Mouse (Mus musculus) forebrain, embryonic 16.5 days (tissue): Measurements from ENCODE around the gene Tmem88b. TPM values are rescaled to one million over a fixed set of nuclear protein-coding genes. Genes with fewer than 3 reads are reported as not detected.
"Not testable (repeated sequence)": the region's sequence is repeated elsewhere in the genome, so short reads cannot be mapped to it uniquely, and the experiment has no call there.

Experiments used
- ATAC-seq: fragments of 200-750 bp; cut with Nextera tagmentation; 2 replicates; pipeline ENCODE4 v1.8.0; 2017; ENCODE audit warnings: mild to moderate bottlenecking, moderate library complexity
- H3K27ac ChIP-seq: fragments of 300-500 bp; sonication (generic); 2 replicates; pipeline ENCODE4 v1.5.1; 2014; ENCODE audit warnings: low read length, control low read depth
- H3K27me3 ChIP-seq: fragments of 300-500 bp; sonication (generic); replicated peaks from 2 replicates; pipeline ENCODE4 v1.6.1; 2014; ENCODE audit warnings: low read length; ENCODE audit not compliant: control insufficient read depth, insufficient read depth
- H3K36me3 ChIP-seq: fragments of 300-500 bp; sonication (generic); 2 replicates; pipeline ENCODE4 v1.6.1; 2014; ENCODE audit not compliant: control insufficient read depth, insufficient read depth
- H3K4me1 ChIP-seq: fragments of 300-500 bp; sonication (generic); replicated peaks from 2 replicates; pipeline ENCODE4 v1.6.1; 2014; ENCODE audit warnings: low read length; ENCODE audit not compliant: control insufficient read depth, insufficient read depth
- H3K4me2 ChIP-seq: fragments of 300-500 bp; sonication (generic); 2 replicates; pipeline ENCODE4 v1.6.1; 2014; ENCODE audit warnings: mild to moderate bottlenecking, low read length, control low read depth
- H3K4me3 ChIP-seq: fragments of 300-500 bp; sonication (generic); replicated peaks from 2 replicates; pipeline ENCODE4 v1.5.1; 2014; ENCODE audit warnings: mild to moderate bottlenecking, low read length, control low read depth
- H3K9ac ChIP-seq: fragments of 300-500 bp; sonication (generic); replicated peaks from 2 replicates; pipeline ENCODE4 v1.6.1; 2014; ENCODE audit warnings: low read depth, low read length, control low read depth
- H3K9me3 ChIP-seq: fragments of 300-500 bp; sonication (generic); 2 replicates; pipeline ENCODE4 v1.6.1; 2016; ENCODE audit warnings: low read length; ENCODE audit not compliant: control insufficient read depth
- WGBS: fragments of 180-500 bp; shearing (Covaris S2); extraction: QIAGEN DNeasy Blood & Tissue Kit; methylation state at CpG from one replicate; pipeline ENCODE4 v1.1.7; 2014; 5-methylcytosine and 5-hydroxymethylcytosine counted together
- polyA plus RNA-seq: library from polyadenylated mRNA; unstranded; fragments of >200 nt; fragmentation: Nextera tagmentation; extraction: Ambion mirVana; gene quantifications from 2 replicates; pipeline ENCODE4 v1.2.1, GENCODE M21; 2015

The Tmem88b gene
- polyA plus RNA-seq, 1 experiment from 2014 or later, result 0.47 TPM

DNA sequence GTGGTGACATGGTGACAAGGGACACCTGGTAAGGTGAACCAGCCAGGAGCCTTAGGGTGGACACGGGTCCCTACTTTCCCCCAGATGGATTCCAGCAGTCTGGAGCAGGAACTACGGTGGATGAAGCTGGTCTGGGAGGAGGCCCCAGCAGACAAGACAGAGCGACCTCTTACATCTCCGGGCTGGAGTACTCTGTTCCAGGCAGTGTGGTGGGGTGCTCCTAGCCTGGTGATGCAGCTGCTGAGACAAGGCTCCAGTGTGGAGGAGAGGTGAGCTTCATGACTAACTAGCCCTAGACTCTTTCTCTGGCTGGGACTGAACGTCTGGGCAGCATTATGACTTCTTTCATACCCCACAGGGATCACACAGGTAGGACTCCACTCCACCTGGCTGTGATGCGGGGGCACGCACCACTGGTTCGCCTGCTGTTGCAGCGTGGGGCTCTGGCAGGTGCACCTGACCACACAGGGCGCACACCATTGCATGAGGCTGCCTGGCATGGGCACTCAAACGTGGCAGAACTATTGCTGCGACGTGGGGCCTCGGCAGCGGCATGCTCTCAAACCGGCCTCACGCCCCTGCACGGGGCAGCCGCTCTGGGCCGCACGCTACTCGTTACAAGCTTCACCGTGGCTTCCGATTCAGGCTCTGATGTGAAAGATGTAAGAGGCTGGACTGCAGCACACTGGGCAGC lies 5.7 kb upstream of the Tmem88b start:
- Histone ChIP-seq H3K27ac (no peak overlapping the region), H3K9me3 (no peaks in the 10 kb centered on the region), H3K4me1 (no peaks in the 10 kb centered on the region), H3K4me3 (no peak overlapping the region), H3K36me3 (no peaks in the 10 kb centered on the region), H3K4me2 (no peak overlapping the region), H3K27me3 (0 out of 2 replicates have a peak, but pooled peaks cover 2% of the 10 kb centered on the region), H3K9ac (no peak overlapping the region)
- 77% methylated on average over 24 of the region's 24 CpGs for WGBS
- ATAC-seq, result no peak

DNA sequence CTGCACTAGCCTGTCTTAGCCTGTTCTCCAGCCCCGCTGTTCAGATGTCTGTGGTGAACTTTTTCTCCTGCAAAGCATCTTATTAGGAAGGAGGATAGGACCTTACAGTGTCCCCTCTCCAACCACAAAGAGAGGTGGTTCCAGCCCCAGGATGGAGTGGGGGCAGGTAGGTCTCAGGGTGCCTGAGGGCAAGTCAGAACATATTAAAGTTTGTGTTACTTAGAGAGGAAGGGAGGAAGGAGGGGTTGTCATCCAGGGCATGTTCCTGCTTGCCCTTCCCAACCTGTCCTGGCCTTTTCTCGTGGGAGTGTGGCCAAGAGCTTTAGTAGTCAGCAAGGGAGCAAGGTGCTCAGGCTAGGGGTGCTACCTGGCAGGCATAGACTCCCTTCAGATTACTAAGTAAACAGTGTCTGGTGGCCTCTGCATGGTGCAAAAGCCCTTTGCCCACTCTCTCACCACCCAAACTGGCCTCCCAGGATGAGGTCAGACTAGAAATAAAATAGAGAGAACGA lies 5.0 kb upstream of the Tmem88b start:
- H3K9ac ChIP-seq, result no peak overlapping the region
- no peaks in the 10 kb centered on the region for H3K36me3 ChIP-seq
- H3K27me3 ChIP-seq, result 0 out of 2 replicates have a peak, but pooled peaks cover 2% of the 10 kb centered on the region
- H3K9me3 ChIP-seq, result no peaks in the 10 kb centered on the region
- no peaks in the 10 kb centered on the region for H3K4me1 ChIP-seq
- WGBS, result 61% methylated on average over 3 of the region's 3 CpGs
- no peak overlapping the region for H3K4me2 ChIP-seq
- ATAC-seq, result no peak
- H3K27ac ChIP-seq, result no peak overlapping the region
- H3K4me3 ChIP-seq, result no peak overlapping the region

DNA sequence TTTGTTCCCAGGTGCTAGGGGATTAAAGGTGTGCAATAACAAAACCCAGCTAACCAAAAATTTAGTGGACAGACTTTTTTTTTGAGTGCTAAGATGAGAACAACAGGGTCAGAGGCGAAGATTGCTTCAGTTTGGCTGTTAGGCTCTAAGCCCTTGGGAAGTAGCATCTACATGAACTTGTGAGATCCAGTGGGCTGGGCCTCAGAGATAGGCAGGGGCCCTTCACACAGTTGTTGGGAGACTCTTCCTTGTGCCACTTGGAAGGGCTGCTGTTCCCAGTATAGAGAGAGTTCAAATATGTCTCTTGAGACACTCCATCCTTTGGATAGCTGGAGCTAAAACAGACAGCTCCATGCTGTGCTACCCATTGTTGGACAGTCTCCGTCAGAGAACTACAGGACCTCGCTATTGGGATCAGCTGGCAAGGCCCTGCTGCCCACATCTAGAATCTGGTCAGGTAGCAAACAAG lies 4.4 kb upstream of the Tmem88b start, which contains the start of gene Ankrd65:
Ankrd65 (plus strand) TSS at position 419 of the 469 bp plus-strand sequence.
- H3K4me1 ChIP-seq, result peaks cover 2% of the 10 kb centered on the region; the same call in 1 of the 2 replicates
- H3K36me3 ChIP-seq, result no peaks in the 10 kb centered on the region
- no peak within 1 kb of the TSS for H3K4me3 ChIP-seq
- no peaks in the 10 kb centered on the region for H3K9me3 ChIP-seq
- no peak within 1 kb of the TSS for H3K27ac ChIP-seq
- 76% methylated on average over 3 of the region's 3 CpGs for whole genome bisulfite sequencing
- ATAC-seq, result no peak
- no peak within 1 kb of the TSS for H3K9ac ChIP-seq
- no peak within 1 kb of the TSS for H3K4me2 ChIP-seq
- 0 out of 2 replicates have a peak, but pooled peaks cover 2% of the 10 kb centered on the region for H3K27me3 ChIP-seq

DNA sequence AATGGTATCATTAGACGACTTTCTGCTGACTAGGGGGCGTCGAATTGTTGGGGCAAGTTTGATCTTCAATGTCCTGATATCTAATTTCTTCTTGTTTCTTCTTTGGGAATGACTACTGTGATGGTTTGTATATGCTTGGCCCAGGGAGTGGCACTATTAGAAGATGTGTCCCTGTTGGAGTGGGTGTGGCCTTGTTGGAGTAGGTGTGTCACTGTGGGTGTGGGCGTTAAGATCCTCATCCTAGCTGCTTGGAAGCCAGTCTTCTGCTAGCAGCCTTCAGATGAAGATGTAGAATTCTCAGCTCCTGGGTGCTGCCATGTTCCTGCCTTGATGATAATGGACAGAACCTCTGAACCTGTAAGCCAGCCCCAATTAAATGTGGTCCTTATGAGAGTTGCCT lies 3.2 kb upstream of the Tmem88b start:
- H3K9ac ChIP-seq, H3K27me3 ChIP-seq, H3K4me3 ChIP-seq, H3K27ac ChIP-seq, H3K36me3 ChIP-seq, ATAC-seq, H3K4me2 ChIP-seq, H3K4me1 ChIP-seq, H3K9me3 ChIP-seq: not testable (repeated sequence)
- WGBS, result 80% methylated on average over 4 of the region's 4 CpGs

DNA sequence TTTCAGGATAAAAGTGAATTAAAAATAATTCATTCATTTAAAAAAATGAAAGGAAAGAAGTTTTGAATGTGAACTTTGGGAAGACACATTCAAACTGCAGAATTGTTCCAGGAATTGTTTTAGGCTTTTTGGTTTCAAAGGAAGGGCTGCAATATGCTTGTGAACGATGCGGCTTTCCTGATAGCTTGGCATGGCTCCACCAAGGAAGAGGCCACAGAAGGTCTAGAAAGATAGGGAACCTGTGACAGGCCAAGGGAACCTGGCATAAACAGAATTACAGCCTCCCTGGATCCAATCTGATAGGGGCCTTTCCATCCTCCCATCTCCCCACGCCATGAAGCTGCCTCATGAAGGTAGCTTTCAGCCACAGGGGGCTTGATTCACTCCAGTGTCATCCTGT lies 2.6 kb upstream of the Tmem88b start:
- no peaks in the 10 kb centered on the region for H3K9me3 ChIP-seq
- H3K36me3 ChIP-seq, result no peaks in the 10 kb centered on the region
- H3K27ac ChIP-seq, result no peak overlapping the region
- H3K4me1 ChIP-seq, result peaks cover 13% of the 10 kb centered on the region
- ATAC-seq, result no peak
- no peak overlapping the region for H3K9ac ChIP-seq
- H3K4me2 ChIP-seq, result no peak overlapping the region
- WGBS, result 66% methylated on average over 3 of the region's 3 CpGs
- no peak overlapping the region for H3K4me3 ChIP-seq
- H3K27me3 ChIP-seq, result 0 out of 2 replicates have a peak, but pooled peaks cover 2% of the 10 kb centered on the region

DNA sequence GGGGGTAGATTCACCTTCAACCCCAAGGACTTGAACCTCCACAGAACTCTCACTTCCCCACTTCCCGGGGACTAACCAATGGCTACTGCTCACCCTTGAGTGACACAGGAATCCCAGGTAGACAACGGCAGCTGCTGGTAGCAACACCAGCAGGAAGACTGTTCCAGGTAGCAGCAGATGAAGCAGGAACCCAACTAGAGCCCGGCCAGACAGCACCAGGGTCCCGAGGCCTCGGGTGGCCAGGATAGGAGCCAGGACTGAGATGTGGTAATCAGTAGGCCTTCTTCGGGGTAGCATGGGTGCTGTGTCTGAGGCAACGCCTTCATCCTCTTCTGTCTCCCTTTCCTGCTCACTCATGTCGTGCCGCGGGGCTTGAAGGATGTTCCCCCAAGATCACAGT lies 428 bp downstream of the Tmem88b start:
- no peaks in the 10 kb centered on the region for H3K9me3 ChIP-seq
- H3K36me3 ChIP-seq, result no peaks in the 10 kb centered on the region
- peaks cover 14% of the 10 kb centered on the region for H3K4me1 ChIP-seq
- ATAC-seq, result no peak
- no peak overlapping the region for H3K27ac ChIP-seq
- H3K4me2 ChIP-seq, result no peak overlapping the region
- H3K27me3 ChIP-seq, result 0 out of 2 replicates have a peak, but pooled peaks cover 1% of the 10 kb centered on the region
- no peak overlapping the region for H3K4me3 ChIP-seq
- WGBS, result 83% methylated on average over 10 of the region's 10 CpGs
- no peak overlapping the region for H3K9ac ChIP-seq

DNA sequence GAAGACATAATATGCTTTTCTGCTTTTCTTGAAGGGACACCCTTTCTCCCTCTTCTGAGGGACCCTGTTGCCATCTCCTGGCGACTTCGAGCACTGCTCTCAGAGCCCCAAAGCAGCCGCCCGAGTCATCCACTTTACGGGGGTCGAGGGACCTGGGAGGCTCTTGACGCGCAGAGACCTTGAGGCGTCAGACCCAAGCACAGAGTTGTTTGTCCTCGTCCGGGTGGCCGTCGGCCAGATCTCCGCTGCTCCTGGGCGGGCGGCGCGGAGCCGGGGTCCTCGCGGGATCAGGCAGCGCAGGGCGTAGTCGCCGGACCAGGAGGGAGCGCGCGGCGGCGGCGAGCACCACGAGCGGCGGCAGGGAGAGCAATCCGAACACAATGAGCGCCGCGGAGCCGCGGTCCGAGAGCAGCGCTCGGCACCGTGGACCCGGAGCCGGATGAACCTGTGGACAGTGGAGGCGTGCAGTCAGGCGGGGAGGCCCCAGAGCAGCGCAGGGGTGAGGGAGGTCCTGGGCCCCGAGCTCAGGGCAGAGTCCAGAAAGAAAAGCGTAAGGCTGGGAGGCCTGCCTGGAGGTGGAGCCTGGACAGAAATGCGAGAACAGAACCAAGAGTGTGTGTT lies 1.5 kb downstream of the Tmem88b start:
- H3K9ac ChIP-seq, result peak overlapping the region; percentile 89
- H3K9me3 ChIP-seq, result no peaks in the 10 kb centered on the region
- peaks cover 14% of the 10 kb centered on the region for H3K4me1 ChIP-seq
- H3K4me2 ChIP-seq, result peak overlapping the region; percentile 75
- ATAC-seq, result peak; percentile 90
- H3K27me3 ChIP-seq, result no peaks in the 10 kb centered on the region
- peak overlapping the region; percentile 60 for H3K4me3 ChIP-seq
- H3K27ac ChIP-seq, result peak overlapping the region; percentile 87
- H3K36me3 ChIP-seq, result no peaks in the 10 kb centered on the region
- under 1% methylated on average over 52 of the region's 52 CpGs for WGBS

DNA sequence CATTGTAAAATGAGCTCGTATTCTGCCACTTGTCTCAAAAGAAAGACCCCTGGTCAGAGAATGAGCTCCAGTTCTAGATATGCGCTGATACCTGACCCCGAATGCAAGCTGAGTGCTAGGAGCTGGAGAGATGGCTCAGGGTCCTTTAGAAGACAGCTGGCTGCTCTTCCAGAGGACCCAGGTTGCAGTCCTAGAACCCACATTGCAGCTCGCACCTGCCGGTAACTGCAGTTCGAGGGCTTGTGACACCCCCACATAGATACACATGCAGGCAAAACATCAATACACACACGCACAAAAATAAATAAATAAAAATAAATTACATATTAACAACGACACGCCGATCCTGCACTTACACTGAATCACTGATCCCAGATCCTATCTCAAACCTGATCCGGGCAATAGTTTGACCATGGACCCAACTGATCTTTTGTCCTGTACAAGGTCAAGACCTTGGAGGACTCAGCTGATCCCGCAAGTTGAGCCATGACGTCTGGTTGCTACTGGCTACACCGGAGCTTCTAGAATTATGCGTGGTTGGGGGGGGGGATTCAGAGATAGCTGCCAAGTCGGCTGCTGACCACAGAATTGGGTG lies 2.1 kb downstream of the Tmem88b start:
- H3K27me3 ChIP-seq, result no peaks in the 10 kb centered on the region
- 0 out of 2 replicates have a peak, but pooled peaks have one; percentile 14 for ATAC-seq

DNA sequence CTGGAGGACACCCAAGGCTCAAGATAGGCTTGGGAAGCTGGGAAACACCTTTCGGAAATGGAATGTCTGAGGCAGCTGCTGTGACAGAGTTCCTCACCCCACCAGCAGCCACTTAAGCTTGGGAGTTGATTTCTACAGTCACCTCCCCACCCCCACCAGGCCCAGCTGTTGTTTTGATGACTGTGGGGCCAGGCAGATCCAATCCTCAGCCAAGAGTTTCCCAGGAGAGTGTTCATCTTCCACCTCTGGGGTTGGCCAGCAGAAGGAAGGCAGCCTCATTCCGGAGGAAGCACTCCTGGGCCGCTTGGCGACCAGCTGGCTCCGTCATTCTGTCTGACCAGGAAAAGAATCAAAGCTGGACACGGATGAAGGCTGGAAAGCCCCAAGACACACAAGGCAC lies 4.8 kb downstream of the Tmem88b start:
- Histone ChIP-seq H3K27ac (no peak overlapping the region), H3K9me3 (no peaks in the 10 kb centered on the region), H3K36me3 (no peaks in the 10 kb centered on the region), H3K4me3 (no peak overlapping the region), H3K27me3 (no peaks in the 10 kb centered on the region), H3K9ac (no peak overlapping the region), H3K4me1 (peaks cover 15% of the 10 kb centered on the region), H3K4me2 (no peak overlapping the region)
- WGBS, result 44% methylated on average over 6 of the region's 6 CpGs
- no peak for ATAC-seq

More for the DNA sequence above, 2.1 kb downstream of the Tmem88b start:
- Histone ChIP-seq H3K4me2 (peak overlapping the region; percentile 75), H3K9me3 (no peaks in the 10 kb centered on the region), H3K4me3 (peak overlapping the region; percentile 60), H3K9ac (peak overlapping the region; percentile 89), H3K4me1 (peaks cover 14% of the 10 kb centered on the region), H3K36me3 (no peaks in the 10 kb centered on the region), H3K27ac (peak overlapping the region; percentile 87)
- 40% methylated on average over 16 of the region's 16 CpGs for WGBS
